Mouse (Mus musculus) right cerebral cortex, postnatal 10 days (tissue): ENCODE data around the gene Slc37a2.
"Not testable (repeated sequence)": the region's sequence is repeated elsewhere in the genome, so short reads cannot be mapped to it uniquely, and the experiment has no call there.

Experiments used
- DNase-seq, 2 experiments: peaks; one replicate each; pipeline ENCODE4 v3.0.0; 2021; ENCODE audit warnings: low spot score in 2 of 2

Gene Slc37a2

DNA sequence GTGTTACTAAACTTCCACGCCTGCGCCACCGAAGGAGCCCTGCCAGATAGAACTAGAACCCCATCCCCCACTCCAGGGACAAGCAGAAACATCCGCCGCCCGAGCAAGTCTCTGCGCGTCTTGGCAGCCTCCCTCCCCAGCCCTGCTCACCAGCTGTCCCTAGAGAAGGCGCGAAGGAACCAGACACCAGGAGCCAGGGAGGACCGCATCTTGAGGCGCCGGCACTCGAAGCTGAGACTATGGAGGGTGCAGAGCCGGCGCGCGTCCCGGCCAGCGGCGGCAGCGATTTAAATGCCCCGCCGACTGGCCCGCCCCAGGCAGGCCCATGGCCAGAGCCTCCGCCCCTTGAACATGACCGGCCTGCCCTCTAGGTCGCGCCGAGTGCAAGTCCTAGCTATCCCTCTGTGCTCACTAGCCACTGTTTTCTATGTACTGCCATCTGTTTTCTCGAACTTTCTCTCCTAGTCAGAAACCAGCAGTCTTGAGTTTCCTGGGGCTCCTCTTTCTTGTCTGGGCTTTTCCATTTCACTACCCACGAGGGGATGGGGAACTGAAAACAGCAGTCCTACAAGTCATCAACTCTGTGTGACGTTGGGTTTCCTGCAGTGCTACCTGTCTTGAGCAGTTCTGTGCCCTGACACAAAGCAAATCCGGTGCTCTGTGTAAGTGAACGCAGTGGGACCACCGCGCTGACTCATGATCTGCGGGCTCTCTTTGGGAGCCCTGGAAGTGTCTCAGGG is at the start of gene Slc37a2:
Gene Slc37a2 (minus strand): TSS at position 590 of the 740 bp plus-strand sequence.
- peak; percentile 88 to 92 for DNase-seq

DNA sequence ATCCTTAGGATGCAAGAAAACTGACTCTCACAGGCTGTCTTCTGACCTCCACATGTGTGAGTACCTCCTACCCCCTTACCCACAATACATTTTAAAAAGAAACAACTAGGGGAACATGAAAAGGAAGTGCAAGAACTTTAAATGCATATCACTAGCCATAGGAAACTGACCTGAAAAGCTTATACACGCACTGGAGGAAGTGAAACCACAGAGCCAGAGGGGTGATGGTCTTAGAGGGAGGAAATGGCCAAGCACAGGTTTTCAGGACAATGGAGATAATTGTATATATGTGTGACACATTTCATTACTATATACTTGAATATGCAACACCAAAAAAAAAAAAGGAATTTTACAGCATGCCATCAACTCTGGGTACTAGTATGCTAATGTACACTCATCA is 46.2 kb upstream of the Slc37a2 start:
- no peak for DNase-seq

- not testable (repeated sequence) for DNase-seq
These were observed 45.0 kb upstream of the Slc37a2 start for GRCm38 (mm10) chr9:37300501-37300900.

DNA sequence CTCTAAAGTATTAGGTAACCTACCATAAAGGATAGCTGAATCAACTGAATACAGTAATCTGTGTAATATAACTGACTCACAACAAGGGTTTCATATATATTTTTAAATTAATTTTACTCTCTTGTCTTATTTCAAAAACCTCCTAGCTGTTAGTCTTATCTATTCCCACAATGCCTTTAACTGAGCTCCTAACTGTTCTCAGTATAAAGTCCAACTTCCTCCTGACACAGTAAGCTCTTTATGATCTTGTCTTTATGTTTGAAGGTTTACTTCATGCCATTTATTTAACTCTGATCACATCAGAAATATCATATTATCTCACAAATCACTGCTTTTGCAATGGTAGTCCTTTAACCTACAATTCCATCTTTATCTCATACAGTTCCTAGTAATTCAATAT is 40.0 kb upstream of the Slc37a2 start:
- DNase-seq = no peak

DNA sequence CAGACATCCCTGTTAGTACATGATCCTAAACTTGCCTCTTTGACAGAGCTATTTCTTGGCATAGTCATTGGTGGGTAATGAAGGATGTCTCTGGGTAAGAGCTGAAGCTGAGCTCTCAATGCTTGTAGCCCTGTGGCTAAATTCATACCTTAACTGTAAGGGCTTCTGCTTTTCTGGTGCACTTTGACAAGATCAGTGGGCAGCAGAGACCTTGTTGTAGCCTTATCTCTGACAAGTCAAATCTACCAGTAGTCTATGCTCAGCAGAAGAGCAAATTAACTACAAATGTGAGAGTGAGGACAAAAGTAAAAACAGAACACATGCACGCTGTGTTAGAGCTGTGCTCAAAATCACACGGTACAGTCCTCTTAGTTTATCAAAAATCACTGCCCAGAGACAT is 11.1 kb upstream of the Slc37a2 start:
- DNase-seq = no peak

DNA sequence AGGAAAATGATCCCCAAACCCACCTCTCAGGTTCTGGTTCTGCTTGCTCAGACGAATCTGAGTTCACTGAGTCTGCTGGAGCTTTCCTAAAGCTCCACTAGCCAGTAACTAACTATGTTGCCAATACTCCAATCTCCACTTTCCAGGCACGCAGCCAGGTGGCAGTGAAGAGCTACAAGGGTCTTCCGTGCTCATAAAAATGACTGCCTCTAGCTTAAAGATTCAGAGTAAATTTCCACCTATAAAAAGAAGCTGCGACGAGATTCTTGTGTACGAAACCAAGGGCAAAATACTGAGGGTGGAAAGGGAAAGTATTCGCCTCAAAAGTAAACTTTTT is 319 bp upstream of the Slc37a2 start:
- DNase-seq = peak; percentile 76 to 83

- no peak for DNase-seq
These were observed 917 bp downstream of the Slc37a2 start for GRCm38 (mm10) chr9:37254531-37255110.

- no peak for DNase-seq
These were observed 4.9 kb downstream of the Slc37a2 start for GRCm38 (mm10) chr9:37250631-37251030.

DNA sequence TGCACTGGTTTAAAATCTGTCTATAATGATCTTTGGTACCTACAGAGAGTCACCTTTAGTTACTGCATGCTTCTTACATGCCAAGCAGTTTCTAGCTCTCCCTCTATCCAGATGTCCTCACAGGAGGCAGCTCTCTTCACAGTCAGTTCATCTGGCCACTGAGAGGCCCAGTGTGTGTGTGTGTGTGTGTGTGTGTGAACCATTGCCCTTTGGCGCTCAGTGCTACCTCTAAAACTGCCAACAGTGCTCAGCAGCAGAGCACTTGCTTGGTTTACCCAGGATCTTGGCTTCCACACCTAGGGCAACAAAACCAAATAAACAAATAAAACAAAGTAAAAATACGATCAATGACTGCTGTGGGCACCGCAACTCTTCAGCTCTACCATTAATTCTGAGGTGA is 5.6 kb downstream of the Slc37a2 start:
- DNase-seq = no peak

- no peak for DNase-seq
These were observed 7.1 kb downstream of the Slc37a2 start for GRCm38 (mm10) chr9:37248381-37248906.

DNA sequence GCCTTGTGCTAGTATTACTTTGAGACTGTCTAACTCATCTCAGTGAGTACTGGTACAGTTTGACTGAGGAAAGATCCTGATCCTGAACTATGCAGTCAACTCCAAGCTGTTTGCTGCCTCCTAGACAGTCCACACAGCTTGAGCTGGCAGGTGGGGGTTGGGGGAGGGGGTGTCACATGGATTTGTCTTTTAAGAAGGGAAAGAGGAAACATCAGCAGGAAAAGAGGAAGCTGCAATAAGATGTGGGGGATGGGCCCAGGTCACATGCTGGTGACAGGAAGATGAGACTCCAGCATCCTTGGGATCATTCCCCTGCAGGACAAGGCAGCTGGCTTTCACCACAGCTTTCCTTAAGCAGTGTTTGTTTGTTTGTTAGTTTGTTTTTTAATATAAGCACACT is 8.1 kb downstream of the Slc37a2 start:
- DNase-seq = peak; percentile 70 to 73

- DNase-seq = peak in 1 of 2 experiments; percentile 12
These were observed 9.7 kb downstream of the Slc37a2 start for GRCm38 (mm10) chr9:37245810-37246209.

DNA sequence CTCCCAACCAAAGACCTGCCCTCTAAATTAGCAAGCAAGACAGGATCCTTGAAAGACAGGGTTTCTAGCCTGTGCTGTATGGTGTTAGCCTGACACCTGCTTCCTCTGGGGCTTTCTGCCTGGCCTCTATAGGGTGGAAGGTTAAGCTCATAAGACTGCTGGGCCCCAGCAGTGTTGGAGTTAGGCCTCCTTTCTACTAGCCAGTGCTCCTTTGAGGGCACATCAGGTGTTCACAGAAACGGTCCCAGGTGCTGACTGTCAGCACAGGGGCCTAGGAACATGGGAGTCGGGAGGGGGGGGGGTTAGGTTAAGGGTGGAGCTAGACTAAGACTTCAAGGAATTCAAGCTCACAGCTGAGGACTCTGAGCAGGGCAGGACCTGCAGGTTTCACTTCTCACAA is 10.1 kb downstream of the Slc37a2 start:
- DNase-seq = no peak

DNA sequence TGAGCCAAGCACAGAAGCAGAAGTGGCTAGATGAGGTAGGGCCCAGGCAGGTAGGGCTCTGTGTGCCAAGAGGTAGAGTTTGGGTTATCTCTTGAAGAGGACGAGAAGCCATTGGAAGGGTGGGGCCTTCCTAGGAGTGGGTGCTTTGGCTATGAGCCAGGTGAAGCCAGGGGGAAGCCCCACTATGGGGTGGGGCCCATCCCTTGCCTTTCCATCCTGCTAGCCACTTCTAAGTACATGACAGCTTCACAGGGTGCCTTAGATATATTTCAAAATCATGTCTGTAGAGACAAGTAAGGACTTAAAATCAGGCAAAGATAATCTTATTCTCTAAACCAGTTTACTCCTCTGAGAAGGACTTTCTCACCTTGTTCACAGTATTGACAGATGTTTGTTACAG is 10.9 kb downstream of the Slc37a2 start:
- DNase-seq = peak in 1 of 2 experiments; percentile 21

DNA sequence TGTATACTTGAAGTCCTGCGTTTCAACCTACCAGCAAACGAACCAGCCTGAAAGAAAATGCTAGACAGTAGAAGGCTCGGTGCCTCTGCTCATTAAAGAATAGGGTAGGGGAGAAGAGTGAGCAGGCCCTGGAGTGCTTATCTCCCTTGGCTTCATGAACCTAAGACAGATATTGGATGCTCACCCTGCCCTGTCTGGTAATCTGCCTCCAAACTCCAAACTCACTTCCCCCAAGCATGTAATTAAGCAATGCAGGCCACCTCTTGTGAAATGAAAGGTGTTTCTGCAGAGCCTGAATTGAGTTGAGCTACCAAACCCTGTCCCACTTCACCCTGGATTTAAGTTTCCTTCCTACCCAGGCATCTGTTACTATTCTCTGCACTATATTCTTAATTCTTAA is 12.8 kb downstream of the Slc37a2 start:
- no peak for DNase-seq

- no peak for DNase-seq
These were observed 19.4 kb downstream of the Slc37a2 start for GRCm38 (mm10) chr9:37235951-37236737.

GRCm38 (mm10) chr9:37232201-37233195 is 23.0 kb downstream of the Slc37a2 start:
- no peak for DNase-seq

- DNase-seq = no peak
These were observed 24.9 kb downstream of the Slc37a2 start for GRCm38 (mm10) chr9:37230486-37231195.

GRCm38 (mm10) chr9:37229880-37230325 is 25.6 kb downstream of the Slc37a2 start:
- peak; percentile 78 to 83 for DNase-seq

GRCm38 (mm10) chr9:37225581-37225980 is 30.0 kb downstream of the Slc37a2 start:
- DNase-seq = no peak

DNA sequence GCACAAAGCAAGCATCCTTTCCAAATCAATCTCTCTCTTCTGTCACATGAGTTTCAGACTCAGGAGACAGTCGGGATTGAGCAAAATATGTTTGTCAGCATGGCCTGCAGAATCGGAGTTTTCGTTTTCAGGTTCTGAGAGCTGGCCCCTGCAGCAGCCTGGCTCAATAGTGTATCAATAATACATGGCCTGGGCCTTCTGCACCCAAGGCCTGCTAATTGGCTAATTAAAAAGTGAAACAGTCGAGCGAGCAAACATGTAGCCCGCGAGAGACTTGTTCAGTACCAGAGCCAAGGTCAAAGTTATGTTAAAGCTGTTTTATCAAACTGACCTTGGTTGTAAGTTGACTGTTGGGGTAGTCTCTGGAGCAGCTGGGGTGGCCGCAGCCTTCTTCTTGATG is 34.8 kb downstream of the Slc37a2 start:
- DNase-seq = no peak
